Mouse (Mus musculus): ENCODE measurements around the gene BC051019.

DNA sequence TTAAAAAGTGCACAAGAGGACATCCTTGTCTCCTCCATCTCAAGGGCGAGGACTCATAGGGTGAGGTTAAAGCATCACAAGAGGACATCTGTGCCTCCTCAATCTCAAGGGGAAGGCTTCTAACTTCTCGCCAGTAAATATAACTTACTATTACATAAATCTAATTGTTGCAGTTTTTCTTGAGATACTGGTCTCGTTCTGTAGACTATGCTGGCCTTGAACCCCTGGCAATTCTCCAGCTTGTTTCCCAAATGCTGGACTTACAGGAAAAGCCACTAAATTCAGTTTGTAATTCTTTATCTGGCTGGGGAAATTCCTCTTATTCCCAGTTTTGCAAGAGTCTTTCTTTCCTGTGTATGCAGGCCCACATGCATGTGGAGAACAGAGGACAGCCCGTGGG is 11.2 kb upstream of the BC051019 start:
- TF ChIP-seq CTCF (IDR thresholded peaks at IDR 0.05; ENCODE audit: low read depth), result no peak
- no peak for TF ChIP-seq EP300 (optimal IDR thresholded peaks at IDR 0.05)

All from stomach, postnatal 0 days (tissue).